Mouse (Mus musculus) thymus, postnatal 0 days (tissue): ENCODE results near the gene Tmem51. TPM values are rescaled to one million over a fixed set of nuclear protein-coding genes. Genes with fewer than 3 reads are reported as not detected.
"Not testable (repeated sequence)": the region's sequence is repeated elsewhere in the genome, so short reads cannot be mapped to it uniquely, and the experiment has no call there.

Experiments
- DNase-seq: peaks from one replicate; pipeline ENCODE4 v3.0.0-alpha.2; 2015; ENCODE audit warnings: low spot score
- polyA plus RNA-seq: library from polyadenylated mRNA; unstranded; fragments of >200 nt; fragmentation: Nextera tagmentation; extraction: Ambion mirVana; gene quantifications from 2 replicates; pipeline ENCODE4 v1.2.1, GENCODE M21; 2015

The Tmem51 gene
- polyA plus RNA-seq, 1 experiment from 2014 or later: 14.8 TPM

- no peak for DNase-seq
Observed at GRCm38 (mm10) chr4:142060455-142061378, 23.4 kb downstream of the Tmem51 start.

GRCm38 (mm10) chr4:142059841-142060193, 24.3 kb downstream of the Tmem51 start:
- DNase-seq: no peak

GRCm38 (mm10) chr4:142059113-142059840, 24.8 kb downstream of the Tmem51 start:
- no peak for DNase-seq

GRCm38 (mm10) chr4:142057529-142058216, 26.4 kb downstream of the Tmem51 start:
- DNase-seq: no peak

DNA sequence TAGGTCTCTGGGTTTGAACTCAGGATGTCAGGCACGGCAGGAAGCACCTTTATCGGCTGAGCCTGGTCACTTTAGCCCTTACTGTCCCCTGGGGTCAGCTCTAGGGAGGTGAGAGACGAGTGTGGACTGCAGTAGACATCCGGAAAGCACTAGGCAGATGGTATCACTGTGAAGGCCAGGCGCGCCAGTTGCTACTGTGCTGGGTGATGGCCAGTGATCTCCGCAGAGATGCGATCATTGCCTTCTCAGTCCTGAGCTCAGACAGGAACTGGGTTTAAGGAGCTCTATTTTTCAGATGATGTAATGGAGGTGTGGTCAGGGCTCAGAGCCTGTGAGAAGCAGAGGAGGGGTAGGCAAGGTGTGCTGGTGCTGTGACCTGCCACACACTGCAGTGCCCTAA, 28.5 kb downstream of the Tmem51 start:
- DNase-seq: no peak

DNA sequence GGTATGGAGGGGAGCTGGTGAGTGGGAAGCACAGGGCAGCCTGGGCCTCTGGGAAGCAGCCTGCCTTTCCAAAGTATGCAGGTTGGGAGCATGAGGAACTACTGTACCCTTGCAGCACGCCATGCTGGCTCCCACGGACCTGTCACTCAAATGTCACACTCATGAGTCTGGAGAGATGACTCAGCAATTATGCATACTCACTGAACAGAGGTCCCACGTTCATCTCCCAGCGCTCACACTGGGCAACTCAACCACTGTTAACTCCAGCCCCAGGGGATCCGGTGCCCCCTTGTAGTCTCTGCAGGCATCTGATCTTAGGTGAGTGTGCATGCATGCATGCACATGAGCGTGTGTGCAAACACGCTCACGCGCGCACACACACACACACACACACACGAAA, 29.5 kb downstream of the Tmem51 start:
- no peak for DNase-seq

GRCm38 (mm10) chr4:142053661-142054448, 30.2 kb downstream of the Tmem51 start:
- no peak for DNase-seq

DNA sequence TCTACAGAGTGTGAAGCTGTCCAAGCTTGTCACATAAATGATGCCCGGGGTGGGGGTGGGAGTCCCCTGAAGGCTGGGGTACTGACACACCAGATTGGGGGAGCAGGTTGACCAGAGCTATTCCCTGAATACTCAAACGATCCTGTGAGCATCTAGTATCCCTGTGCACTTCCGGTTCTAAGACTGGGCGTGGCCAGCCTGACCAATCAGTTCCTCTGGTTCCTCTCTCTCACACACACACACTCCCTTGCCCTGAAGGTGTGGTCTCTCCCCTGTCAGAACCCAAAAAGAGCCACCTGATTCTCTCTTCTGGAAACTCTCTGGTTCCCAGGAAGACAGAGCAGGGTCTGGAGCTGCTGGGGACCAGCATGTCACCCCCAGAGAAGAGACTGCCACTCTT, 30.8 kb downstream of the Tmem51 start:
- no peak for DNase-seq

DNA sequence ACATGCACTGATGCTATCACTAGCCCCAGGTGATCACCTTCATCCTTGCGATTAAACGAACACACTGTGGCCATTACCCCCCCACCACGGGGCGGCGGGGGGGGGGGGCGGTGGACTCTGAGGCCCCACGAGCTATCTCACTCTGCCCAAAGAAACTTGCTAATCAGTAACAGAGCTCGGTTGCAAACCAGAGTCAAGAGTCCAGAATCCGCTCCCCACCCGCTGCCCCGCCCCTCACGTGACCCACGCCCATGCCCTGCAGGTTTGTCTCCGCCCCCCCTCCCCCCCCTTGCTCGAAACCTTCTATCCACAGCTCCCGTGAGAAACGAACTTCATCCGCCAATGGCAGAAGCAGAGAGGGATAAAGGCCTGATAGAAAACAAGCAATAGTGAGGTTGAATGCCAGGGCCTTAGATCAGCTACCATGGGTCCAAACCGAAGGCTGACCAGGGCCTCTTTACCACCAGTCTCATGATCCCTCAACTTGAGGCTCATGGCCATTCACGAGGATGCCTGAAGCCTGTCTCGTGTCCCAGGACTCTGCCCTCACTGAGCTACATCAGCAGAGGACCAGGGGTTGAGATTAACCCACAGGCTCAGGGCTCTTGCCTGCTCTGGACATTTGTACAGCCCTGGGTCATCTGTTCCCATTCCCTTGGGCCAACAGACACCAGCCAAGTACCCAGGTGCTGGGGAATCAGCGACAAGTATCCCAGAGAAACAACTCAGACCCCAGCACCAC, 31.5 kb downstream of the Tmem51 start:
- no peak for DNase-seq

DNA sequence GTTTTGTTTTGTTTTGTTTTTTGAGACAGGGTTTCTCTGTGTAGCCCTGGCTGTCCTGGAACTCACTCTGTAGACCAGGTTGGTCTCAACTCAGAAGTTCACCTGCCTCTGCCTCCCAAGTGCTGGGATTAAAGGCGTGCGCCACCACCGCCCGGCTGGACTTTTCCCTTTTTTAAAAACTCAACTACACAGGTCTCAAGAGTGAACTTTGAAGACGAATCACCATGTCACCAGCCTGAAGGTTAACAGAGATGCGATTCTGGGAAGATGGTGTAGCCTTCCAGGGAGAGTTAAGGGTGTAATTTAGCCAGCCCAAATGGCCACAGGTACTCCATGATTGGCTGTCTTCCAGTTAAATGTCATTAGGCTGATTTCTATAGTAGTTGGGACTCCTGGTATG, 32.2 kb downstream of the Tmem51 start:
- not testable (repeated sequence) for DNase-seq

GRCm38 (mm10) chr4:142049963-142050362, 34.1 kb downstream of the Tmem51 start:
- DNase-seq: no peak

DNA sequence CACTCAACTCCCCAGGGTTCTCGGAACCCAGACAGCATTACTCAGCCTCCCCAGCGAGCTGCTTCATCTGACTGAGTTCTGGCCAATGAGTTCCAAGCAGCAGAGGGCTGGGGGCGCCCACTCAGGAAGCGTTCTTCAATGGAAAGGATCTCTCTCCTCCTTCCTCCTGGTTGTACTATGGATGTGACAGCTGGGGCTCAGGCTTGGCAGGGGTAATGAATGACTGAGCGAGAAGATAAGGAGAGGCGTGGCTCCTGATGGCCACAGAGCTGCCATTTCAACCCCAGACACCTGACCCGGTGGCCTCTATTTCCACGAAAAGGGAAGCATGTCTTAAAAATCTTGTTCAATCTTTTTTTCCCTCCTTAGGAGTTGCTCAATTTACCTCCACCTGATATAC, 35.7 kb downstream of the Tmem51 start:
- no peak for DNase-seq

DNA sequence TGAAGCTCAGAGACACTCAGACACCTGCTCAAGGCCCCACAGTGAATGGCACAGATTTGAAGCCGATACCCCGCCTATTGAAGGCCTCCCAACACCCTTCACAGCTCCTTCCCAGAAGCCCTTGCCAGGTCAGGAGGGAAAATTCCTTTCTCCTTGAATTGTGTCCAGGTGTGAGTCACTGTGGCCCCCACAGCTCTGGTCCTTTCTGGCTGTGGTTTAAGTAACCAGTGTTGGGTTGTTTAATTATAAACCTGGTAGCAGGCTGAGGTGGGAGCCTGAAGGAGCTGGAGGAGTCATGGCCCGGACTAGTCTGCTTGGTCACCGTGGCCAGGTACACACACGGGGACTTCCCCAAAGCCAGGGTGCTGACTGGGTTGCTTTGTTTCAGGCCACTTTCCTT, 37.1 kb downstream of the Tmem51 start:
- no peak for DNase-seq

GRCm38 (mm10) chr4:142046496-142046895, 37.6 kb downstream of the Tmem51 start:
- DNase-seq: no peak

DNA sequence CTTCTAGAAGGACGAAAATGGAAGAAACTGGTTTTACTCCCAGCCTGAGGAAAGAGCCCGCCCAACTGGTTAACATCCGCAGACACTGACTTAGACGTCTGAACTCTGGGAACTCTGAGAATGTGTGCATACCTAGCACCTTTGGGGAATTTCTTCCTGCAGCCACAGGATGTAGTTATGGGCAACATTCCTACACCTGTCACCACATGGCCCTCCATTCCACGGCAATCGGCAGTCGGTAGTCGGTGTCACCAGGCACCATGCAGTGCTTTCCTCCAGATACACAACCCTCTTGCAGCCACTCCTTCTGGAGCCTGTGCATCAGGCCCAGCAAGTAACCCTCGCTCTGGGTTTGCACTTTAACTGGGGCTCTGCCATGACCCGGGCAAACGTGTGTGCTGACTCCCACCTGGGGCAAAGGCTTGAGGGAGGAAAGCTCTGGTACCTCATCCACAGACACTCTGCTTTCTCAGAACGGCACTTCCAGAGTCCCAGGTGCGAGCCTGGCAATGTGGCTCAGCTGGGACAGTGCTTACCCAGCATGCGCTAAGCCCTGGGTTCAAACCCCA, 38.4 kb downstream of the Tmem51 start:
- DNase-seq: no peak

GRCm38 (mm10) chr4:142044452-142044851, 39.7 kb downstream of the Tmem51 start:
- no peak for DNase-seq

DNA sequence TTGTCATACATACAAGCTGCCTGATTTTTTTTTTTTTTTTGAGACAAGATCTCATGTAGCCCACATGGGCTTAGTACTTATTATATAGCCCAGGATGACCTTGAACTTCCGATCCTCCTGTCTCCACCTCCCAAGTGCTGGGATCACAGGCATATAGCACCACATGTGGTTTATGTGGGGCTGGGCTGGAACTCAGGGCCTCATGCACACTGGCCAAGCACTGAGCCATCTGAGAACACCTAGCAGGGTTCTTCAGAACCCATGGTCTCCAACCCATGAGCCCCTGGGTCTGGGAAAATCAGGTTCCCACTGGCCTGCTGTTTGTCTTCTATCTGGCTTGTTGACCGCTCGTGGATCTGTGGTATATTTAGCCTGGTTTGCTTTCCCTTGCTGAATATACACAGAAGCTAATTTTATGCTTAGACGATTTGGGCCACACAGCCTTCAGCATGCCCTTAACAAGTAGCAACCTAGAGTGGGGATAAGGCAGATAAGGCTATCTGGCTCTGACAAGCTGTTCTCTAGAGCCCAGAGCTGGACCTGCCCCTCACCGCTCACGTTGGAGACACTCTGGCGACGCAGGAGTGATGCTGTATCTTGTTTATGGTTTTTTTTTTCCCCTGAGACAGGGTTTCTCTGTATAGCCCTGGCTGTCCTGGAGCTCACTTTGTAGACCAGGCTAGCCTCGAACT, 44.3 kb downstream of the Tmem51 start:
- DNase-seq: no peak

DNA sequence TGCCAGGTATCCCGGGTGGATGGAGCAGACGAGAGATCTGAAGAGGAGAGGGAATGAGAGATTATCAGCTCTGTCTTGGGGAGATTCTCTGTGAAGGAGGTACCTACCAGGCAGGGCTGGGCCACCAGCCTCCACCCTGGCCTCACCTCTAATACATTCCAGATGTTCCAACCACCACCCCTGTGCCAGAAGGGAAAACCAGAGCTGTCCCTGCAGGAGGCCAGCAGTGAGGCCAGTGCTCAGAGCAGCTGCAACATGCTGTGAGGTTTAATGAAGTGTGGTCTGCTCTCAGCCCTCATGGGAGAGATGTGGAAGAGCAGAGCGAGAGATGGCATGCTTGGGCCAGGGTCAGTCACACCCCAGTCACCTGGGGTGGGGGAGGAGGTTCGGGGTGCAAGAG, 46.2 kb downstream of the Tmem51 start:
- no peak for DNase-seq

DNA sequence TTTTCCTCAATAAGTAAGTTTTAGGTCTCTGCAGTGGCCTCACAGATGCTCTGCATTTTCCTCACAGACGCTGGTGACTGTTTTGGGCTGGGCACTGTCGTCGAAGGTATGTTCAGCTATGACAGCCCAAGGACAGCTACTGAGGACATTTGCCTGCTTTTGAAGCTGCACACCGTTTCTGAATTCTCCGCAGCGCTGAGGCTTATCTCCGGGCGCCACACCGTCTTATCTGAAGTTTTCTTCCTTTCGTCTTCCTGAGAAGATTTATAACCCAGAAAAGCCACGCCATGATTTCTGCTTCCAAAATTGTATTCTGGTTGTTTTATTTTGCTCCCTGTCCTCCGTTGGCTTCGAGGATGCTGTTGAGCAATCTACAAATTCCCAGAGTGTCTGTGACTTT, 55.6 kb downstream of the Tmem51 start:
- no peak for DNase-seq

GRCm38 (mm10) chr4:142026965-142027364, 57.1 kb downstream of the Tmem51 start:
- no peak for DNase-seq
